Mouse (Mus musculus) intestine, embryonic 16.5 days (tissue): Measurements from ENCODE around the gene Selenbp1. TPM values are rescaled to one million over a fixed set of nuclear protein-coding genes. Genes with fewer than 3 reads are reported as not detected.
"Not testable (repeated sequence)": the region's sequence is repeated elsewhere in the genome, so short reads cannot be mapped to it uniquely, and the experiment has no call there.

ENCODE experiments used
- ATAC-seq: fragments of 200-750 bp; cut with Nextera tagmentation; 2 replicates; pipeline ENCODE4 v1.8.0; 2017; ENCODE audit warnings: moderate TSS enrichment, moderate library complexity
- H3K27ac ChIP-seq: fragments of 300-500 bp; sonication (generic); 2 replicates; pipeline ENCODE4 v1.5.1; 2014; ENCODE audit warnings: mild to moderate bottlenecking, low read length
- H3K27me3 ChIP-seq: fragments of 300-500 bp; sonication (generic); replicated peaks from 2 replicates; pipeline ENCODE4 v1.6.1; 2014; ENCODE audit warnings: low read length, control low read depth, mixed read lengths; ENCODE audit not compliant: control insufficient read depth, insufficient read depth
- H3K36me3 ChIP-seq: fragments of 300-500 bp; sonication (generic); 2 replicates; pipeline ENCODE4 v1.6.1; 2014; ENCODE audit warnings: low read length, control low read depth; ENCODE audit not compliant: control insufficient read depth, insufficient read depth
- H3K4me1 ChIP-seq: fragments of 300-500 bp; sonication (generic); 2 replicates; pipeline ENCODE4 v1.6.1; 2014; ENCODE audit warnings: low read length, control low read depth, mixed read lengths; ENCODE audit not compliant: control insufficient read depth, insufficient read depth
- H3K4me2 ChIP-seq: fragments of 300-500 bp; sonication (generic); 2 replicates; pipeline ENCODE4 v1.6.1; 2014; ENCODE audit warnings: low read depth, low read length, control low read depth
- H3K4me3 ChIP-seq: fragments of 300-500 bp; sonication (generic); 2 replicates; pipeline ENCODE4 v1.5.1; 2014; ENCODE audit warnings: mild to moderate bottlenecking, low read length
- H3K9ac ChIP-seq: fragments of 300-500 bp; sonication (generic); 2 replicates; pipeline ENCODE4 v1.6.1; 2014; ENCODE audit warnings: low read depth, low read length
- H3K9me3 ChIP-seq: fragments of 300-500 bp; sonication (generic); 2 replicates; pipeline ENCODE4 v1.6.1; 2016; ENCODE audit warnings: low read length, control low read depth; ENCODE audit not compliant: control insufficient read depth
- WGBS: fragments of 180-500 bp; shearing (Covaris S2); extraction: QIAGEN DNeasy Blood & Tissue Kit; methylation state at CpG from one replicate; pipeline ENCODE4 v1.1.7; 2014; 5-methylcytosine and 5-hydroxymethylcytosine counted together
- polyA plus RNA-seq: library from polyadenylated mRNA; unstranded; fragments of >200 nt; fragmentation: Nextera tagmentation; extraction: Ambion mirVana; gene quantifications from 2 replicates; pipeline ENCODE4 v1.2.1, GENCODE M21; 2015

Gene Selenbp1
- polyA plus RNA-seq, 1 experiment from 2014 or later: 157 TPM

DNA sequence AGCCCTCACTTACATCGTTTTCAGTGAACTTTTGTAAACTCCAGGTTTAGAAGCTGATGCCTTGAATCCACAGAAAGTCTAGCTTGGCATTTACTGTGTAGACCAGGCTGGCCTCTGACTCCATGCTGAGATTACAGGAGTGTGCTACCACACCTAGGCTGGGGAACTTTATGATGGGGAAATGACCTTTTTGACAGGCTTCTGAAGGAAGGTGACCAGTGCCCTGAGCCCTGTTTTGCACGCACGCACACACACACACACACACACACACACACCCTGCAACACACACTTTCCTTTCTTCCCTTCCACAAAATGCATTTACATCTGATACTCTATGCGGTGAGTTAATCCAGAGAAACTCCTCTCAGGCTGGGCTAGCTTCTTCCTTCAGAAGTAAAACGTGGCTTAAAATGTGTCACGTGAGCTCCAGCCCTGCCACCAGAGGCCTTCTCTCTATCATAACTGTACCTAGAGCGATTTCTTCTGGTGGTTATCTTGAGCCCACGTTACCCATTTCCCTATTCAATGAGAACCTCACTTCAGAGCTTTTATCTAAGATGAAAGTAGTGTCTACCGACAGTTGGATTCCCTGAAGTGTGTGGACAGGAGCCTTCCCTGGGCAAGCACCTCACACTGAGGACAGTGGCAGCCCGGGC is 1.3 kb upstream of the Selenbp1 start:
- H3K4me3 ChIP-seq, H3K9me3 ChIP-seq, H3K9ac ChIP-seq, H3K27ac ChIP-seq, H3K27me3 ChIP-seq, H3K4me1 ChIP-seq, H3K36me3 ChIP-seq, H3K4me2 ChIP-seq, ATAC-seq: not testable (repeated sequence)
- WGBS: 77% methylated on average over 10 of the region's 10 CpGs

- H3K27me3 ChIP-seq, H3K9me3 ChIP-seq, H3K4me3 ChIP-seq, H3K36me3 ChIP-seq, H3K4me1 ChIP-seq, H3K9ac ChIP-seq: not testable (repeated sequence)
- peak overlapping the region; percentile 71 for H3K27ac ChIP-seq
- 44% methylated on average over 2 of the region's 2 CpGs for WGBS
- ATAC-seq: peak; percentile 4; the same call in 1 of the 2 replicates
- peak overlapping the region; percentile 70 for H3K4me2 ChIP-seq
Observed at GRCm38 (mm10) chr3:94932279-94932678, 577 bp upstream of the Selenbp1 start.

DNA sequence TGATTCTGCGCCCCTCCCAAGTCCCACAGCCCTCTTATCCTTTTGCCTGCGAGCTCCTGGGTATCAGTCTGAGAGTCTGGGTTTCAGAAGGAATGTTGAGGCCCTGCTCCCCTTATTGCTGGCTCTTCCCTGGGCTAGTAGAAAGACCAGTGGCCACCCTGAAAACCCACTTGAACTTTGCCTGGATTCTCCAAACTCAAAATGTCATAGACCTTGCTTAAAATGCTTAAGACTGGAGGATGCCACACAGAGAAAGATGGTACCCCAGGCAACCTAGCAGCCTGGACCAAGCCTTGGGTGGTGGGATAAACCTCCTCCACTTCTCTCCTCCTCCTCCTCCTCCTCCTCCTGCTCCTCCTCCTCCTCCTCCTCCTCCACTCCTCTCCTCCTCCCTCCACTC is 748 bp downstream of the Selenbp1 start:
- not testable (repeated sequence) for ATAC-seq, H3K4me1 ChIP-seq, H3K9me3 ChIP-seq, H3K27ac ChIP-seq, H3K36me3 ChIP-seq, H3K27me3 ChIP-seq
- peak overlapping the region; percentile 63 for H3K9ac ChIP-seq
- H3K4me3 ChIP-seq: peak overlapping the region; percentile 45
- WGBS: no CpG with 5 or more reads among the region's 2 CpGs
- peak overlapping the region; percentile 70 for H3K4me2 ChIP-seq

DNA sequence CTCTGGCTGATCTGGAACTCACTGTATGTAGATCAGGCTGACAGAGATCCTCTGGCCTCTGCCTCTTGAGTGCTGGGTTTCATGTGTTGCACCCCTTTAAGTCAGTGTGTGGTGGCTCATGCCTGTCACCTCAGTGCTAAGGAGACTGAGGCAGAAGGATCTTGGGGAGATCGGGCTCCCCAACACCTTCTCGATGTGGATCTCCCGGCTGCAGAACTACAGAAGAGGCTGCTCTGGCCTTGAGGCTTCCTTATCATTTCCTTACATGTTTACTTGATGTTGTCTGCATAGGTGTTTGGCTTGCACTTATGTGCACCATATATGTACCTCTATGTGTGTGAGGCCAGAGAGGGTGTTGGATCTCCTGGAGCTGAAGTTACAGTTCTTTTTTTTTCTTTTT is 1.7 kb downstream of the Selenbp1 start:
- not testable (repeated sequence) for ATAC-seq, H3K36me3 ChIP-seq, H3K4me1 ChIP-seq, H3K9ac ChIP-seq, H3K27ac ChIP-seq, H3K4me3 ChIP-seq, H3K9me3 ChIP-seq, H3K4me2 ChIP-seq, H3K27me3 ChIP-seq
- 93% methylated on average over 3 of the region's 3 CpGs for WGBS

- not testable (repeated sequence) for H3K27me3 ChIP-seq, H3K4me2 ChIP-seq, H3K4me3 ChIP-seq, H3K9me3 ChIP-seq, H3K27ac ChIP-seq, H3K36me3 ChIP-seq, ATAC-seq, H3K9ac ChIP-seq, H3K4me1 ChIP-seq
- WGBS: 70% methylated on average over 3 of the region's 3 CpGs
Observed at GRCm38 (mm10) chr3:94935332-94935731, 2.5 kb downstream of the Selenbp1 start.

- H3K9me3 ChIP-seq, H3K27me3 ChIP-seq, ATAC-seq, H3K9ac ChIP-seq, H3K36me3 ChIP-seq, H3K4me2 ChIP-seq, H3K4me3 ChIP-seq, H3K27ac ChIP-seq, H3K4me1 ChIP-seq: not testable (repeated sequence)
- WGBS: 78% methylated on average over 5 of the region's 5 CpGs
Observed at GRCm38 (mm10) chr3:94936147-94936546, 3.3 kb downstream of the Selenbp1 start.

GRCm38 (mm10) chr3:94937194-94937593 is 4.3 kb downstream of the Selenbp1 start:
- H3K9ac ChIP-seq, H3K4me1 ChIP-seq, H3K9me3 ChIP-seq, H3K36me3 ChIP-seq, H3K4me2 ChIP-seq, H3K27me3 ChIP-seq, ATAC-seq, H3K27ac ChIP-seq, H3K4me3 ChIP-seq: not testable (repeated sequence)
- 90% methylated on average over 6 of the region's 7 CpGs for WGBS

GRCm38 (mm10) chr3:94940033-94940432 is 7.2 kb downstream of the Selenbp1 start:
- not testable (repeated sequence) for H3K9ac ChIP-seq, H3K4me2 ChIP-seq, ATAC-seq, H3K4me3 ChIP-seq, H3K36me3 ChIP-seq, H3K9me3 ChIP-seq, H3K27me3 ChIP-seq, H3K4me1 ChIP-seq, H3K27ac ChIP-seq
- 42% methylated on average over 9 of the region's 9 CpGs for WGBS

DNA sequence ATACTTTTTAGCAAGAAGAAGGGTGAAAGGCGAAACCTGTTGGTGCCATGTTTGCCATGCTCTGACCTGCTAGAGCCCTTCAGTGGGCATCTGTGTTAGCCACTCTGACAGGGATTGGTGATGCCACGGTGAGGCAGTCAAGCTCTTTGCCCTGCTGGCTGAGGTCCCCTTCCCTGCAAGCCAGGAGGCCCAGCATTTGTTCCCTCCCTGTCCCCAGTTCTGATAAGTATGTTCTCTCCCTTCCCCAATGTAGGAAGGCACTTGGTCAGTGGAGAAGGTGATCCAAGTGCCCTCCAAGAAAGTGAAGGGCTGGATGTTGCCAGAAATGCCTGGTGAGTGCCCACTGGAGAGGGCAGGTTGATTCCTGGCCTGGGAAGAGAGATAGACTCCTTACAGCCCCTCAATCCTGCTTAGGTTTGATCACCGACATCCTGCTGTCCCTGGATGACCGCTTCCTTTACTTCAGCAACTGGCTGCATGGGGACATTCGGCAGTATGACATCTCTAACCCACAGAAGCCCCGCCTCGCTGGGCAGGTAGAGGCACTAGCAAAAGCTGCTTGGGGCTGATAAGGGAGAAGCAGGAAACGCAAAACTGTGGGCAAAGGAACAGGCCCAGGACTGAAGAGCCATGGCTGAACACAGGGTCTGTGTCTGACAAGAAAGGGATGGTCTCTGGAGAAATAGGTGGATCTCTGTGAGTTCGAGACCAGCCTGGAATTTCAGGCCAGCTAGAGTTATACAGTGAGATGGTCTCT is 9.5 kb downstream of the Selenbp1 start:
- not testable (repeated sequence) for H3K27ac ChIP-seq, H3K4me2 ChIP-seq, H3K36me3 ChIP-seq, H3K4me3 ChIP-seq, H3K4me1 ChIP-seq, H3K9me3 ChIP-seq, H3K9ac ChIP-seq, H3K27me3 ChIP-seq
- peak; percentile 51; the same call in 1 of the 2 replicates for ATAC-seq
- WGBS: 75% methylated on average over 9 of the region's 9 CpGs
